Mouse (Mus musculus) T-helper 1 cell (primary cell): ENCODE data around the gene Hpgd.

ENCODE experiments used
- in situ Hi-C: fragments of 300-600 bp; cut with MboI, MseI; formaldehyde crosslinking; loops from one replicate; pipeline ENCODE4 v1.15.1; 2025; ENCODE audit warnings: high pct_unique_total_duplicates

Hpgd gene

GRCm38 (mm10) chr8:56323276-56323675 lies 28.9 kb downstream of the Hpgd start:
- in situ Hi-C loops, result no loop called here

- in situ Hi-C loops, result no loop called here
Measured at GRCm38 (mm10) chr8:56327709-56328108, 33.3 kb downstream of the Hpgd start.

- in situ Hi-C loops, result no loop called here
Measured at GRCm38 (mm10) chr8:56328130-56328542, 33.8 kb downstream of the Hpgd start.

- in situ Hi-C loops, result no loop called here
Measured at GRCm38 (mm10) chr8:56335390-56336000, 41.1 kb downstream of the Hpgd start.

- in situ Hi-C loops, result no loop called here
Measured at GRCm38 (mm10) chr8:56336771-56337170, 42.4 kb downstream of the Hpgd start.

GRCm38 (mm10) chr8:56343505-56343904 lies 49.1 kb downstream of the Hpgd start:
- in situ Hi-C loops, result no loop called here

- in situ Hi-C loops, result no loop called here
Measured at GRCm38 (mm10) chr8:56343940-56344339, 49.6 kb downstream of the Hpgd start.

- in situ Hi-C loops, result no loop called here
Measured at GRCm38 (mm10) chr8:56344359-56344758, 50.0 kb downstream of the Hpgd start.

GRCm38 (mm10) chr8:56345641-56346420 lies 51.4 kb downstream of the Hpgd start:
- in situ Hi-C loops, result no loop called here

- in situ Hi-C loops, result no loop called here
Measured at GRCm38 (mm10) chr8:56363180-56363579, 68.8 kb downstream of the Hpgd start.
